Mouse (Mus musculus) left cerebral cortex, postnatal 10 days (tissue): Measurements from ENCODE around the gene 1700003F12Rik. TPM values are rescaled to one million over a fixed set of nuclear protein-coding genes. Genes with fewer than 3 reads are reported as not detected.

Source experiments
- DNase-seq, 2 experiments: peaks; one replicate each; pipeline ENCODE4 v3.0.0; 2021 to 2022; ENCODE audit warnings: low spot score in 2 of 2, mixed read lengths in 1 of 2; ENCODE audit errors: extremely low spot score in 1 of 2
- intact Hi-C: fragments of 180-260 bp; cut with DNase I; formaldehyde crosslinking; loops from one replicate; pipeline ENCODE4 v1.15.1; 2025
- total RNA-seq, 2 experiments: library from RNA; stranded (reverse); gene quantifications; 2 replicates each; pipeline ENCODE4 v1.2.3; 2021

1700003F12Rik gene
- total RNA-seq, 2 experiments from 2014 or later: 0.71 TPM; not detected in 1

DNA sequence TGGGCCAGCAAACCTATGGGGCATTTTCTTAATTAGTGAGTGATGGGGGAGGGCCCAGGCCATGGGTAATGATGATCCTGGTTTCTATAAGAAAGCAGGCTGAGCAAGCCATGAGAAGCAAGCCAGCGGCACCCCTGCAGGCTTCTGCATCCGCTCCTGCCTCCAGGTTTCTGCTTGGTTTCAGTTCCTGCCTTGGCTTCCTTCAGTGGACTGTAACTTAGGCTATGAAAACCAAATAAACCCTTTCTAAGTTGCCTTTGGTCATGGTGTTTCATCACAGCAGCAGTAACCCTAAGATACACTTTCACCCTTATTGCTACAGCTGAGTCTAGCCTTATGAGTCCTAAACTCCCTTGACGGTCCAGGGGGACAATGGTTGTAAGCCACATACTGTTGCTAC lies 50.5 kb downstream of the 1700003F12Rik start:
- no peak for DNase-seq
- intact Hi-C loops: no loop called here

Other genes with a start within 250 kb of the 1700003F12Rik start
- not detected for gene Bpifb9b, start 239.9 kb upstream of the 1700003F12Rik start, total RNA-seq
- gene Cdk5rap1, start 174.1 kb upstream of the 1700003F12Rik start, total RNA-seq: 10 to 100 TPM; 11.2 to 11.5 TPM
- gene Snta1, start 139.0 kb upstream of the 1700003F12Rik start, total RNA-seq: 10 to 100 TPM; 25.9 to 29.9 TPM
- gene Cbfa2t2, start 110.6 kb upstream of the 1700003F12Rik start, total RNA-seq: 10 to 100 TPM; 41.7 to 52.1 TPM
- gene Actl10, start 4.7 kb downstream of the 1700003F12Rik start, total RNA-seq: not detected
- gene Necab3, start 11.8 kb downstream of the 1700003F12Rik start, total RNA-seq: 10 to 100 TPM; 59.5 to 63.2 TPM
- gene E2f1, start 22.8 kb downstream of the 1700003F12Rik start, total RNA-seq: 10 to 100 TPM; 12.2 to 12.6 TPM
- gene Pxmp4, start 56.6 kb downstream of the 1700003F12Rik start, total RNA-seq: 10 to 100 TPM; 17.4 to 18.6 TPM
- gene Zfp341, start 66.2 kb downstream of the 1700003F12Rik start, total RNA-seq: 10 to 100 TPM; 14.3 to 14.7 TPM
- not detected for gene 4930519P11Rik, start 66.4 kb downstream of the 1700003F12Rik start, total RNA-seq
- gene Chmp4b, start 104.6 kb downstream of the 1700003F12Rik start, total RNA-seq: 100 to 1,000 TPM; 203 to 210 TPM
- gene Gm14214, start 222.9 kb downstream of the 1700003F12Rik start, total RNA-seq: not detected
- gene Raly, start 244.0 kb downstream of the 1700003F12Rik start, total RNA-seq: 100 to 1,000 TPM in 1 of 2 experiments, 10 to 100 TPM in 1; 93.6 to 104 TPM
- gene a, start 244.3 kb downstream of the 1700003F12Rik start, total RNA-seq: under 1 TPM in 1 of 2 experiments, not detected in 1; 0.77 TPM